Mouse (Mus musculus) hindbrain, embryonic 10.5 days (tissue): Measurements from ENCODE around the gene Gm21970. TPM values are rescaled to one million over a fixed set of nuclear protein-coding genes. Genes with fewer than 3 reads are reported as not detected.

Experiments
- DNase-seq: peaks from one replicate; pipeline ENCODE4 v3.0.0-alpha.2; 2017; ENCODE audit warnings: low spot score
- H3K27ac ChIP-seq: fragments of 300-500 bp; sonication (generic); 2 replicates; pipeline ENCODE4 v1.5.1; 2016; ENCODE audit warnings: mild to moderate bottlenecking, moderate library complexity
- H3K27me3 ChIP-seq: fragments of 300-500 bp; sonication (generic); 2 replicates; pipeline ENCODE4 v1.6.1; 2016; ENCODE audit warnings: mild to moderate bottlenecking; ENCODE audit not compliant: poor library complexity, insufficient read depth, severe bottlenecking
- H3K36me3 ChIP-seq: fragments of 300-500 bp; sonication (generic); 2 replicates; pipeline ENCODE4 v1.6.1; 2016; ENCODE audit warnings: mild to moderate bottlenecking, moderate library complexity
- H3K4me1 ChIP-seq: fragments of 300-500 bp; sonication (generic); replicated peaks from 2 replicates; pipeline ENCODE4 v1.6.1; 2016; ENCODE audit warnings: mild to moderate bottlenecking
- H3K4me3 ChIP-seq: fragments of 300-500 bp; sonication (generic); 2 replicates; pipeline ENCODE4 v1.5.1; 2016; ENCODE audit warnings: mild to moderate bottlenecking, moderate library complexity
- H3K9me3 ChIP-seq: fragments of 300-500 bp; sonication (generic); 2 replicates; pipeline ENCODE4 v1.6.1; 2016; ENCODE audit warnings: mild to moderate bottlenecking, moderate library complexity
- WGBS: fragments of 180-500 bp; shearing (Covaris S2); methylation state at CpG from one replicate; pipeline ENCODE4 v1.1.7; 2016; 5-methylcytosine and 5-hydroxymethylcytosine counted together
- polyA plus RNA-seq: library from polyadenylated mRNA; unstranded; fragments of >200 nt; fragmentation: Nextera tagmentation; extraction: Ambion mirVana; gene quantifications from 2 replicates; pipeline ENCODE4 v1.2.1, GENCODE M21; 2016

The Gm21970 gene
- polyA plus RNA-seq, 1 experiment from 2014 or later: not detected

DNA sequence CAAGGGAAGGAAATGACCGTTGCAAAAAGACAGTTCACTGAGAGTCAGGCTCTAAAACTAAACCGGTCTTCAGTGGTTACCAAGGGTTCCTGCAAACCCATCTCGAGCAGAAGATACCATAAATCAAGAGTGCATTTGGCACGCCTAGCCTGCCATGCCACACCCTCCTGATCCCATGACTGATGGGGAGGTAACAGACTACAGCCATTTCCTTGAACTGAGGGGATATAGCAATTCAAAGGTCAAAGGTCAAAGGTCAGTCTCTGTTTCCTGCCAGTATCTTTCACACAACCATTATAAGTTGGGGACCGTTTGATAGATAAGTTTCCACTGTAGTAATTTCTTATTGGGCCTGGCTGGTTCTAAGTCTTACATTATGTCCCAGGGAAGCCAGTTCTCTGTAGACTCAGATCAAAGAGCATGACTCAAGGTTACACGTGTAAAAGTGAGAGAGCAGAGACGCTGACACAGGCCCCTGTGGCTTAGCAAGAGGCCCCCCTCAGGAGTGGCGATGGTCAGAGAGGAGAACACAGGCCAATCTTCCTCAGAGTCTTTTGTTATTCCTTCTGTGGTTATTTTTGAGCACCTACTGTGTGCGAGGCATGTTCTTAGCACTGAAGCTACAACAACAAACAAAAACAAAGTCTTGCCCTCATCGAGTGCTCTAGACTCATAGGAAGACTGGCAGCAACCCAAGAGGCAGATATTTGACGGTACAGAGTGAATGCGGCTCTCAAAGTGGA, 21.8 kb downstream of the Gm21970 start:
- Histone ChIP-seq H3K27me3 (no peaks in the 10 kb centered on the region), H3K9me3 (no peaks in the 10 kb centered on the region), H3K36me3 (peaks cover 4% of the 10 kb centered on the region; the same call in 1 of the 2 replicates), H3K27ac (no peak overlapping the region), H3K4me3 (no peak overlapping the region), H3K4me1 (peaks cover 3% of the 10 kb centered on the region; the same call in 1 of the 2 replicates)
- DNase-seq: no peak
- 74% methylated on average over 12 of the region's 12 CpGs for WGBS

GRCm38 (mm10) chr16:91415391-91416189, 24.1 kb downstream of the Gm21970 start:
- H3K9me3 ChIP-seq: no peaks in the 10 kb centered on the region
- no peak overlapping the region for H3K27ac ChIP-seq
- peaks cover 4% of the 10 kb centered on the region; the same call in 1 of the 2 replicates for H3K36me3 ChIP-seq
- no peak overlapping the region for H3K4me3 ChIP-seq
- H3K27me3 ChIP-seq: no peaks in the 10 kb centered on the region
- H3K4me1 ChIP-seq: 0 out of 2 replicates have a peak, but pooled peaks cover 3% of the 10 kb centered on the region
- 86% methylated on average over 9 of the region's 9 CpGs for WGBS
- DNase-seq: no peak

- no peaks in the 10 kb centered on the region for H3K27me3 ChIP-seq
- peaks cover 4% of the 10 kb centered on the region; the same call in 1 of the 2 replicates for H3K36me3 ChIP-seq
- DNase-seq: no peak
- H3K27ac ChIP-seq: no peak overlapping the region
- no peaks in the 10 kb centered on the region for H3K9me3 ChIP-seq
- H3K4me3 ChIP-seq: no peak overlapping the region
- 96% methylated on average over 6 of the region's 6 CpGs for WGBS
- H3K4me1 ChIP-seq: 0 out of 2 replicates have a peak, but pooled peaks cover 3% of the 10 kb centered on the region
These were observed 24.8 kb downstream of the Gm21970 start for GRCm38 (mm10) chr16:91416357-91416756.

DNA sequence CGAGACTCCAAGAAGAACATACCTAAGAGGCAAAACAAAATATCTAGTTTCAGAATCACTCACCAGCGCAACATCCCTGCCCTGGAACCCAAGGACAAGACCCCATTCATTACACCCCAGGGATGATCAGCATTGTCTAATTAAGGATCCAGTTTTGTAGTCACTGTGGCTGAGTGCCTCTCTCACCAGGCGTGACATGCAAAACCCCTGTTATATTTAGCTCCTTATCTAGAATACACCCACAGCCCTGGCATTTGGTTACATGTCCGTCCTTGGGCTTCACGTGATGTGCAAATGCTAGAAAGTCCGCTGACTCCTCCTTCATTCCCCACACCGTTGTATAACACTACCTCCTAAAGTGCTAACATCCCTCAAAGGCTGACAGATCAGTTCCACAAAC, 25.4 kb downstream of the Gm21970 start:
- Histone ChIP-seq H3K9me3 (no peaks in the 10 kb centered on the region), H3K4me1 (0 out of 2 replicates have a peak, but pooled peaks cover 3% of the 10 kb centered on the region), H3K27me3 (no peaks in the 10 kb centered on the region), H3K27ac (no peak overlapping the region), H3K36me3 (peaks cover 4% of the 10 kb centered on the region; the same call in 1 of the 2 replicates), H3K4me3 (no peak overlapping the region)
- WGBS: 78% methylated on average over 7 of the region's 7 CpGs
- DNase-seq: no peak

DNA sequence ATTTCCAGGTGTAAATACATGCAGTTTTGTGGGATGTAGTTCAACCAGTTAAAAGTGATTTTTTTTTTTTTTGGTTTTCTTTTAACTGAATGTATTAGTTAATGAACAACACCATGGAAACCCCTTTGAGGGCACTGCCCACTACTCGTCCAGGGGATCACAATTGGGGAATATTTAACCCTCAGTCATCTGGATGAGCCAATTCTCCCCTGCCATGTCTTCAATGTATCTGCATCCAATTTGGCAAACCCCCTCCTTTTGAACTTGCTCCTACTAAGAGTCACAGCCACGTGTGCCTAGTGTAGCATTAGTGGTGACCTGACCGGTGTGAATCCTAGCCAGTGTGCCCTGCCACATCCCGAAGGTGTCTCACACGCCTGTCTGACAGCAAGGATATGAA, 27.0 kb downstream of the Gm21970 start:
- Histone ChIP-seq H3K4me3 (no peak overlapping the region), H3K9me3 (no peaks in the 10 kb centered on the region), H3K36me3 (peaks cover 4% of the 10 kb centered on the region; the same call in 1 of the 2 replicates), H3K27ac (no peak overlapping the region), H3K4me1 (0 out of 2 replicates have a peak, but pooled peaks cover 3% of the 10 kb centered on the region), H3K27me3 (no peaks in the 10 kb centered on the region)
- DNase-seq: no peak
- WGBS: 77% methylated on average over 5 of the region's 5 CpGs

DNA sequence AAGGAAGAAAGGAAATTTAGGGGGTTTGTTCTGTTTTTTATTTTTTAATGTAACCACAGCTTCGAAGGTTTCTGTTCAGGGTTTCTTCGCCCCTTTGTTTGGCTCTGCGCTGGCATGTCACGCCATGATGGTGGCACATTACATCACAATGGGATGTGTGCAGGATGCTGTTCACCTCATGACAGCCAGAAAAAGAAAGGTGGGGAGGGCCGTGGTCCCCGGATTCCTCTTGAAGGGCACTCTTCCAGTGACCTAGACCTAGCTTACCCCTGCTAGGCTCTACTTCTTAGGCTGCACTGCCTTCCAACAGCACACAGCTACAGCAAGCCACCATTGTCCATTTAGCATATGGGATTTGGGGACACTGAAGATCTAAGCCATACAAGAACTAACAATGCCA, 34.3 kb downstream of the Gm21970 start:
- 94% methylated on average over 6 of the region's 6 CpGs for WGBS
- Histone ChIP-seq H3K27ac (no peak overlapping the region), H3K9me3 (no peaks in the 10 kb centered on the region; the same call in 1 of the 2 replicates), H3K36me3 (no peaks in the 10 kb centered on the region), H3K4me1 (no peaks in the 10 kb centered on the region), H3K27me3 (no peaks in the 10 kb centered on the region), H3K4me3 (no peak overlapping the region)
- DNase-seq: no peak

DNA sequence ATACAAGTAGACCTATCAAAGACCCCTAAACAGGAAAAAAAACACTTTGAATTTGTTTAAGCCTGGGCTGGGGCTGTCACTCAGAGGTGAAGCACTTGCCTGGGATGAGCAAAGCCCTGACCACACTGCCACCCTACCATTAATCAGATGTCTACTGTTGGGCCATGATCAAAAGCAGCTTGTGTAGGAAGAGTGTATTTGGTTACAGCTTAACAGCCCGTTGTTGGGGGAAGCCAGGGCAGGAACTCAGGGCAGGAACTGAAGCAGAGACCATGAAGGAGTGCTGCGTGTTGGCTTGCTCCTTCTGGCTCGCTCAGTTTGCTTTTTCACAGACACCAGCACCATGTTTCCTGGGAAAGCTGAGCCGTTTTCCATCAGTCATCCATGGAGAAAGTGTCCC, 35.1 kb downstream of the Gm21970 start:
- H3K36me3 ChIP-seq: no peaks in the 10 kb centered on the region
- no peak overlapping the region for H3K27ac ChIP-seq
- WGBS: 88% methylated on average over 4 of the region's 4 CpGs
- H3K27me3 ChIP-seq: no peaks in the 10 kb centered on the region
- no peak overlapping the region for H3K4me3 ChIP-seq
- H3K4me1 ChIP-seq: no peaks in the 10 kb centered on the region
- no peaks in the 10 kb centered on the region; the same call in 1 of the 2 replicates for H3K9me3 ChIP-seq
- DNase-seq: no peak

DNA sequence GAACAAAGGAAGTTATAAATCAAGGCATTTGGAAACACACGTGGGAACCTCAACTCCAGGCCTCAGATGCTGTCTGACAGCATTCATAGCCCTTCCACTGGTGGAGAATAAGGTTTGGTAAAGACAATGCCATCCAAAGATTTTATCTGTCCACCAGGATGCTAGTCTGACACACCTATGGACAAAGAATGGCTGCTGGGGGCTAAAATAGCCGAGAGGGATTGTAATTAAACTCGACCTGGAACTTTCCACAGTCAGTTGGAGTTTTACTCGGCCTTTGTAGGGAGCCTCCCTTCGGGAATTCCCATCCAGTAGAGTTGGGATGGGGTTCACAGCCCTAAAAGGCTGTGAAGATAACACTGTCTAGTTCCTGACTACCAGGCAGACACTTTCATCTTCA, 35.9 kb downstream of the Gm21970 start:
- Histone ChIP-seq H3K4me3 (no peak overlapping the region), H3K27ac (no peak overlapping the region), H3K9me3 (no peaks in the 10 kb centered on the region; the same call in 1 of the 2 replicates), H3K4me1 (peaks cover under 1% of the 10 kb centered on the region; the same call in 1 of the 2 replicates), H3K36me3 (no peaks in the 10 kb centered on the region), H3K27me3 (no peaks in the 10 kb centered on the region)
- DNase-seq: no peak
- 79% methylated on average over 5 of the region's 5 CpGs for WGBS

DNA sequence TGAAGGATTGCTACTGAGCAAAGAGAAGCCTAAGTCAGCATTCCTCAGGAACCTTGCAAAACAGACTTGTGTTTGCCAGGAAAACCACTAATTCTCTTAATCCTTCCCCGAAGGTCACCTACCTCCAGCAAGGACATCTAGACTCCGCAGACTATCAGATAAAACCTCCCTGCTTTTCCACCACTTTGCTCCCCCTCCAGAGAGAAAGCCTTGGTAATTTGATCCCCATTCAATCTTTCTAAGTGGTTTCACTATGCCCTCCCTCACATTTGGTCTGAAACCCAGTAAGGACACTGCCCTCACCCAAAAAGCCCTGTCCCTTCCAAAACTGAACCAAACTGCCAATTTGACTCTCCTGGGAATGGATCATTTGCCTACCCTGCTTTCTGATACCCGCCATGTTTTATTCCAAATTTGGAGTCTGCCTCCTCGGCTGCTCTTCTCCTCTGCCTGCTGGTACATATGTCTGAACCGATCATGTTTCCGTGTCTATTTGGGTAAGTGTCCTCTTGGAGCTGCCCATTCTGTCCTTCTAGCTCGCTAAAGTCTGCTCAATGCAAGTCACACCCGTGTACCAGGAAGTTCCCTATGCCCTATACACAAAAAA, 36.8 kb downstream of the Gm21970 start:
- Histone ChIP-seq H3K4me1 (peaks cover 9% of the 10 kb centered on the region), H3K9me3 (no peaks in the 10 kb centered on the region; the same call in 1 of the 2 replicates), H3K36me3 (no peaks in the 10 kb centered on the region), H3K27me3 (no peaks in the 10 kb centered on the region), H3K27ac (no peak overlapping the region), H3K4me3 (no peak overlapping the region)
- DNase-seq: no peak
- WGBS: 78% methylated on average over 8 of the region's 8 CpGs

DNA sequence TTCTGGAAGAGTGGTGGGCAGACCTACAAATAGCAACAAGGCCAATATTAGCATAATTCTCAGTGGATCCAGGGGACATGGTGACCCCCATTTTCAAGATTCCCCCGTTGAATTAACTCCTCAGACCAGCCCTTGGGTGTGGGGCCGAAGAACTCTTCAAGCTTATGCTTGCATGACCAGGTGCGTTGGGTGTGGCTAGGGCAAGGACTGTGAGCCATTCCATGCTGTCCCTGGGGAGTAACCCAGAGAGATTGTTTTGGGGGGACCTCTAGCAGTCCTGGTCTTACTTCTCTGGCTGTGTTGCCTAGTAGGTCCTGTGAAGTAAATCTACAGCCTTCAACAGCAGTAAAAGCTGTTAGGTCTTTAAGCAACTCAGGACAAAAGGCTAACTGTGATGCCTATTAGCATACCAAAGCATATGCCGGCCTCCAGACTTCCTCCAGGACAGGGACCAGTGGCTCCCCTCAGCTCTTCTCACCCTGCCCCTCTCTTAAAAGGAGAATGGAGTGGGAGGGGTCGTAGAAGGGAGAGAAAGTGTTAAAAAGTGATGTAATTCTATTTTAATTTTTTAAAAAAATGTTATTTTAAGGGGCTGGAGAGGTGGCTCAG, 41.3 kb downstream of the Gm21970 start:
- Histone ChIP-seq H3K27ac (no peak overlapping the region), H3K4me1 (peaks cover 12% of the 10 kb centered on the region), H3K27me3 (no peaks in the 10 kb centered on the region), H3K9me3 (no peaks in the 10 kb centered on the region; the same call in 1 of the 2 replicates), H3K36me3 (no peaks in the 10 kb centered on the region), H3K4me3 (no peak overlapping the region)
- no peak for DNase-seq
- 32% methylated on average over 5 of the region's 5 CpGs for WGBS

DNA sequence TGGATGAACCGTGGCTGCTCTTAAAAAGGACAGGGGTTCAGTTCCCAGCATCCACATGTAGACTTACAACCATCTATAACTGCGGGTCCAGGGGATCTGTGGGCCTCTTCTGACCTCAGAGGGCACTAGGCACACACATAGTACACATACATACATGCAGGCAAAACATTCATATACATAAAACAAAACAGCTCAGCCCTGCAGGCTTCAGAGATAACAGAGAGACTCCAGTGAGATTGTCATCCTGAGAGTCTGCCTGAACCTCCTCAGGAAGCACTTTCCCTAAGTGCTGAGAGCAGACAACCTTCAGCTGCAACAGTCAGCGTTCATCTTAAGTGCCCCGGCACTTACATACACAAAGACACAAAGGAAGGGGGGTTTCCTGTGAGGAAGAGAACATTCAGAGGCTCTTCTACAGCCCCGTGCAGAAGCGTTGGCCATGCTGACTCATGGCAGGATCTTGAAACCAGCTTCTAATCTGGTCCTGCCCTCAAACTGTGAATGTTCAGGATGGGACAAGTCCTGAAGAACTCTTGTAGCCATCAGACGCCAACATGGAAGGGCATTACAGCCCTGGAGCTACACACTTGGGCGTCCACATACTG, 41.9 kb downstream of the Gm21970 start:
- 65% methylated on average over 8 of the region's 8 CpGs for WGBS
- H3K27me3 ChIP-seq: no peaks in the 10 kb centered on the region
- H3K9me3 ChIP-seq: no peaks in the 10 kb centered on the region; the same call in 1 of the 2 replicates
- H3K27ac ChIP-seq: no peak overlapping the region
- peaks cover 12% of the 10 kb centered on the region for H3K4me1 ChIP-seq
- no peak for DNase-seq
- no peak overlapping the region for H3K4me3 ChIP-seq
- no peaks in the 10 kb centered on the region for H3K36me3 ChIP-seq

- Histone ChIP-seq H3K4me3 (no peak overlapping the region), H3K27me3 (no peaks in the 10 kb centered on the region), H3K4me1 (peaks cover 12% of the 10 kb centered on the region), H3K36me3 (no peaks in the 10 kb centered on the region), H3K9me3 (no peaks in the 10 kb centered on the region), H3K27ac (no peak overlapping the region)
- WGBS: 87% methylated on average over 3 of the region's 3 CpGs
- no peak for DNase-seq
These were observed 42.6 kb downstream of the Gm21970 start for GRCm38 (mm10) chr16:91434119-91434518.
